Mouse (Mus musculus) lung, postnatal 36 days (tissue): ENCODE measurements around the gene Tmem182.

Experiments
- DNase-seq: peaks from one replicate; pipeline ENCODE4 v3.0.0; 2022; ENCODE audit warnings: mixed read lengths

Tmem182 gene

DNA sequence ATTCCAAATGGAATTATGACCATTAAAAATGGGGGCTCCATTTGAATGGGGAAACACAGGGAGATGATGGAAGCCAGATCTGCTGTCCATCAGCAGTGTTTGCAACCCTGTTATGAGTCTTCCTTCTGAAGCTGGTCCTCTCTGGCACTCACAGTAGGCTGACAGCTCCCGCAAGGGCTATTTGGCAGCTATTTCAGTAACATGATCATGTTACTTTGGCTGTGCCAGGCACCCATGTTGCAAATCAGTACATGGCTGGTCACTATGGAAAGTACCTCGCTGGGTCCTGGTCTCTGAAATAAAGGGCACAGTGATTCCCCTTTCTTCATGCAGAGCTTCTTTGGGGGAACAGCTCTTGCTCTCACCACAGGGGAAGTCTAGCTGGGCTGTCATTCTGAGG is 62.2 kb downstream of the Tmem182 start:
- DNase-seq: no peak

- DNase-seq: no peak
These were observed 68.5 kb downstream of the Tmem182 start for GRCm38 (mm10) chr1:40873760-40874455.

GRCm38 (mm10) chr1:40874456-40875375 is 69.3 kb downstream of the Tmem182 start:
- DNase-seq: no peak

DNA sequence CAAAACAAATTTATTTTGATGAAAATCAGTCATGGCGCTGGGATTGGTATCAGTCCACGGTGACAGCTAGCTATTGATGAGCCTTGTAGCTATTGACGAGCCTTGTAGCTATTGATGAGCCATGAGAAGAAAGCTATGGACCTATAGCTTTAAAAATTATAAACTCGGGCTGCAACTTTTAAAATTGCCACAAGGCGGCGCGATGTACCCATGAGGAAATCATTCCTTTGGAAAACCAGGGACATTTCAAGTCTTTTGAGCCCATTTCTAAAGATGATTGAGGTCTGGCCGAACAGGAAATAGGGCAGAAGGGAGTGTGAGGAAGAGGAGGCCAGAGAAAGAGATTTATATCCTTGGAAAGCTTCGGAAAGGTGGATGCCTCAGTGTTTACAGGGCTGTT is 73.7 kb downstream of the Tmem182 start:
- DNase-seq: peak; percentile 35

GRCm38 (mm10) chr1:40879526-40879925 is 74.1 kb downstream of the Tmem182 start:
- DNase-seq: no peak

GRCm38 (mm10) chr1:40880527-40880926 is 75.1 kb downstream of the Tmem182 start:
- DNase-seq: no peak

DNA sequence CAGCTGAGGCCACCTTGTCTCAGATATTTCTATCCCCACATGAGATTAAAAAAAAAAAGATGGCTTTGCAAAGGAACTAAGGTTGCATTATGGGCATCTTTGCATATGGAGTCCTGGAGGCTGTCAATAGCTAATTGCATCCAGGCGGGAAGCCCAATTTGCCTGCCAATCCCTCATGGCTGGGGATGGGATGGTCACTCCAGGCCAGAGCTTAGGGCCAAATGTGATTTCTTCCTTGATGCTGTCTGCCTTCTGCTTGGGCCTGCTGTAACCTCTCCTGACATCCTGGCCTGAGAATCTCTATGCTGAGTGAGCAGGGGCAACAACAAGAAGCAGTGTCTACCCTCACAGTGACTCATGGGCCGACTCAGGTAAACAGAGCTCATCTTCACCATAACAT is 78.5 kb downstream of the Tmem182 start:
- no peak for DNase-seq

- no peak for DNase-seq
These were observed 79.5 kb downstream of the Tmem182 start for GRCm38 (mm10) chr1:40884943-40885342.

DNA sequence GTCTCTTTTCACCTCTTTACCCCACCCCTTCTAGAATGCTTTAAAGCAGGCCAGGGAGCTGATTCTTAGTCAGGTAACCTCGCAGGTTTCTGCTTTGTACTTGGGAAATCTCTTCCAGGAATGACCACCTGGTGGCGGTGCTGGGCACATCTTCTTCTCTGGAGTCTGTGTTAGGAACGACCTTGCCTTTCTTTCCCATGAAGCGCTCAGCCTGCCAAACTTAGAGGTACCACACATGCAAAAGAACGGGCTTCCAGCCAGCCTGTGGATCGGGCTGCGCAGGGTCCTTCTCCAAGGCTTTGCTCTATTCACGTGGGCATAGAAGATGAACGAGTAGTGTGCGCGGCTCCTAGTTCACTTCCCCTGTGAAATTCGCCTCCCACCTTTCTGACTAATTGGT is 82.3 kb downstream of the Tmem182 start:
- DNase-seq: peak; percentile 15

DNA sequence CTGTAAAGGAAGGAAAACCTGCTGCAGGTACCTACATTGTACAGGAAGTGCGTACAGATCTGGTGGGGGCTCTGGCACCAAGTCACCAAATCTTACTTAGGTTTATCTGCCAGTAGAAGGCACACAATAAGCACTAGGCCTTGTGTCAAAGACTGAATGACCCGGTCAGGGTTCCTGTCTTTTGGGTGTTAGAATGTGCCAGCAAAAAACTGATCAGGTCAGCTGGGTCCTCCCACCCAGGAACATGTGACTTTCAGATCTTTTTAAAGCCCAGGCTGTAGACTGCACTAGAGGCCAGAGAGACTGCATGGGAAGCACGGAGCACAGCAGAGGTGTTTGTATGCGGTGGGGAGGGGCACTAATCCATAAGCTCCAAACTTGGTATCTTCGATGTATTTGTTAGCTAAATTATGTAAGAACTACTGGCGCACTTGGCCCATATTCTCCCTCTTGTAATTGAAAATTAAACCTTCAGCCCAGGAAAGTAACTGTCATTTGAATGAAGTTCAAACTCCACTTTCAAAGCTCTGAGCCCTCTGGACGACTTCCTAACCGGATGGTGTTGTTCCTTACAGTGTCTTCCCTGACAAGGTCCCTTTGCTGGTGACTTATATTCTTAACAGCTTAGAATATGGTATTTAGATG is 83.1 kb downstream of the Tmem182 start:
- DNase-seq: no peak

DNA sequence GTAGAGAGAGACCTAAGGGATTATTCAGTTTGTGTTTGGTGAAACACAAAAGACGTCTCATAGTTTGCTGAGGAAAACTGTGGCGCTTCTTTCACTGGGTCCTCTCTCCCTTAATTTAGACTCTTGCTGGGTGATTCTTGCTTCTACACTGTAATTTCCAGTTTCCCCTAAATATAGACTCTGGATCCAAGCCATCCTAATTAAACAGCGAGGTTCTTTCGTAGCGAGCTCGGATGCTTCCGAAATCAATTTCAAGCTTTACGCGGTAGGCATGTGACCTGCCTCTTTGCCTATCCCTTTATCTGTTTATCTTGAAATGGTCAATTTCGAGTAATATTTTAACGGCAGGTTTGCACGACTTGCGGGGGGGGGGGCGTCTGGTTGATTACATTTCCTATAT is 84.2 kb downstream of the Tmem182 start:
- no peak for DNase-seq

GRCm38 (mm10) chr1:40890246-40890645 is 84.8 kb downstream of the Tmem182 start:
- DNase-seq: no peak

DNA sequence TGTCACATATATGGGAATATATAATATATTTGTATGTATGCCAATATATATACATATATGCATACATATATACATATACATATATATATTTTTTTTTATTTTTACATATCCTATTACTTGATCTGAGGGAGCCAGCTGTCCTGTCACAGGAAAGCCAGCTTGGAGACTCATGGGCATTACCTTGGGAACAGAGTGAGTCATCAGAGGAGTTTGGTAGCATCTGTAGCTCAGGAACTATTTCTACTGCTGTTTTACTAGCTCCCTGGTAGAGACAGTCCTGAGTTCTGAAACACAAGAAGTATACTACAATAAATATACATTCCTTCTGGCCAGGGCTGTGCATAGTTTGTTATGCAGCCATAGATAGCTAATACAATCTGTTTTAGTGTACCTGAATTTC is 98.3 kb downstream of the Tmem182 start:
- no peak for DNase-seq
